Mouse (Mus musculus): ENCODE measurements around the gene Gm9117.
"Not testable (repeated sequence)": the region's sequence is repeated elsewhere in the genome, so short reads cannot be mapped to it uniquely, and the experiment has no call there.

Gm9117 gene

GRCm38 (mm10) chr3:93943443-93943842 is at the start of gene Gm9117:
Gene Gm9117, minus strand, starts transcription at chr3:93943543.
- DNase-seq, result not testable (repeated sequence)

DNA sequence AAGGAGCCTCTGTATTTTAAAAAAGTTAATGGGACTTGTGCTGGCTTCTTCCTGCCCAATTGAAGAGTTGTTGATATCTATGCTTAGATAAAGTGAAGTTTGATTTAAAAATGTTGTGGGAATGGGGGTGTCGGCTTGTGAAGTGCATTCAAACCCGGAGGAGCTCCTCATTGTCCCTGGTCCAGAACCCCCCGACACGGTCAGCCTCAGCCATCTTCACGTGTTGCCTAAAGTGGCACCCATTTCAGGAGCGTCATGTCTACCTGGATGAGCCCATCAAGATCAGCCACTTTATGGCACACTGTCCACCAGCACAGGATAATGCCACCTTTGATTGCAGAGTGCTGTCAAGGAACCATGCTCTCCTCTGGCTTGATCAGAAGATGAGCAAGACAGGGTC is 25.6 kb upstream of the Gm9117 start:
- DNase-seq, result not testable (repeated sequence)

GRCm38 (mm10) chr3:93961214-93961613 is 17.9 kb upstream of the Gm9117 start, which contains the start of gene Tdpoz5:
Gene Tdpoz5, minus strand, starts transcription at chr3:93961314.
- not testable (repeated sequence) for DNase-seq

DNA sequence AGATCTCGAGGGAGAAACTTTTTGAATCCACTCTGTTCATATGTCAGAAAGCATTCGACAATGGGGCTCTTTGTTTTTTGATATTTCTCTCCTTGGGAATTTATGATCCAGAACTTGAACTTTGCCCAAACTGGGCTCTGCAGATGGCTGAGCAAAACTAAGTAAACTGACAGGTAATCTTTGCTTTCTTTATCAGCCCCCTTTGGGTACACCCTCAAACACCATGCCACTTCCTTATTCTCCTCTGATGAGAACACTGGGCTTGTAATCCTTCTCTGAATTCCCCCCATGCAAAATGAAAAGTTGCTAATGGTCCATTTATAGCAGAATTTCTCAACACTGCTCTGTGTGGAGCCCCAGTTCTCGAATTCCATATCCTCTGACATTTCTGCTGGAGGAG is 5.0 kb downstream of the Gm9117 start:
- DNase-seq, result not testable (repeated sequence)
